Mouse (Mus musculus): ENCODE results near the gene Ehd2. TPM values are rescaled to one million over a fixed set of nuclear protein-coding genes. Genes with fewer than 3 reads are reported as not detected.

Gene Ehd2
- total and polyA plus RNA-seq, 3 experiments = 0.15 to 0.38 (median 0.33) TPM

GRCm38 (mm10) chr7:15954436-15954835 is 12.9 kb downstream of the Ehd2 start:
- Histone ChIP-seq H3K4me1 (ENCODE audit: insufficient read depth, low read depth, low read length) (peaks cover 31% of the 10 kb centered on the region), H3K36me3 (replicated peaks) (no peaks in the 10 kb centered on the region), H3K27me3 (ENCODE audit: insufficient read depth, low read length) (peaks cover 45% of the 10 kb centered on the region), H3K4me3 (ENCODE audit: low read depth, low read length) (no peak overlapping the region), H3K9me3 (replicated peaks) (peaks cover 3% of the 10 kb centered on the region)
- DNase-seq (ENCODE audit: low spot score) (no peak), ATAC-seq (ENCODE audit: extremely low read depth, insufficient number of reproducible peaks, low FRiP score, poor library complexity, severe bottlenecking) (no peak)
- TF ChIP-seq TAL1 (conservative IDR thresholded peaks at IDR 0.05; ENCODE audit: low read depth, low read length) (no peak), CTCF (IDR thresholded peaks at IDR 0.05; ENCODE audit: low read depth, low read length) (no peak), POLR2AphosphoS5 (IDR thresholded peaks at IDR 0.05; ENCODE audit: insufficient replicate concordance, low read depth, low read length) (no peak)

- ATAC-seq (ENCODE audit: extremely low read depth, insufficient number of reproducible peaks, low FRiP score, poor library complexity, severe bottlenecking) = no peak
- peaks cover 3% of the 10 kb centered on the region for H3K9me3 ChIP-seq (replicated peaks)
- H3K36me3 ChIP-seq (replicated peaks) = no peaks in the 10 kb centered on the region
- no peak overlapping the region for H3K4me3 ChIP-seq (ENCODE audit: low read depth, low read length)
- peaks cover 40% of the 10 kb centered on the region for H3K4me1 ChIP-seq (ENCODE audit: insufficient read depth, low read depth, low read length)
- H3K27me3 ChIP-seq (ENCODE audit: insufficient read depth, low read length) = peaks cover 45% of the 10 kb centered on the region
- TF ChIP-seq CTCF (IDR thresholded peaks at IDR 0.05; ENCODE audit: low read depth, low read length) (peak; percentile 32; the same call in 1 of the 2 replicates), GATA2 (IDR thresholded peaks at IDR 0.05; ENCODE audit: borderline replicate concordance, low read depth, low read length) (no peak)
- DNase-seq (ENCODE audit: low spot score) = no peak
These were observed 13.9 kb downstream of the Ehd2 start for GRCm38 (mm10) chr7:15953307-15954074.

- H3K4me1 ChIP-seq (ENCODE audit: insufficient read depth, low read depth, low read length) = peaks cover 51% of the 10 kb centered on the region
- H3K36me3 ChIP-seq (replicated peaks) = no peaks in the 10 kb centered on the region
- peaks cover 38% of the 10 kb centered on the region for H3K27me3 ChIP-seq (ENCODE audit: insufficient read depth, low read length)
- ATAC-seq (ENCODE audit: extremely low read depth, insufficient number of reproducible peaks, low FRiP score, poor library complexity, severe bottlenecking) (no peak), DNase-seq (ENCODE audit: low spot score) (no peak)
- no peak overlapping the region for H3K4me3 ChIP-seq (ENCODE audit: low read depth, low read length)
- TF ChIP-seq GATA2 (IDR thresholded peaks at IDR 0.05; ENCODE audit: borderline replicate concordance, low read depth, low read length) (no peak), CTCF (IDR thresholded peaks at IDR 0.05; ENCODE audit: low read depth, low read length) (no peak), POLR2AphosphoS5 (IDR thresholded peaks at IDR 0.05; ENCODE audit: insufficient replicate concordance, low read depth, low read length) (no peak), TAL1 (conservative IDR thresholded peaks at IDR 0.05; ENCODE audit: low read depth, low read length) (0 out of 2 replicates have a peak, but pooled peaks have one; percentile 17), GATA1 (IDR thresholded peaks at IDR 0.05; ENCODE audit: borderline replicate concordance, low read length) (no peak)
- H3K9me3 ChIP-seq (replicated peaks) = peaks cover 3% of the 10 kb centered on the region
These were observed 15.0 kb downstream of the Ehd2 start for GRCm38 (mm10) chr7:15952416-15952815.

GRCm38 (mm10) chr7:15950008-15950407 is 17.4 kb downstream of the Ehd2 start:
- Histone ChIP-seq H3K36me3 (replicated peaks) (peaks cover under 1% of the 10 kb centered on the region), H3K27me3 (ENCODE audit: insufficient read depth, low read length) (peaks cover 26% of the 10 kb centered on the region), H3K9me3 (replicated peaks) (peaks cover 3% of the 10 kb centered on the region), H3K4me3 (ENCODE audit: low read depth, low read length) (no peak overlapping the region), H3K4me1 (ENCODE audit: insufficient read depth, low read depth, low read length) (peaks cover 60% of the 10 kb centered on the region)
- ATAC-seq (ENCODE audit: extremely low read depth, insufficient number of reproducible peaks, low FRiP score, poor library complexity, severe bottlenecking) = no peak
- DNase-seq (ENCODE audit: low spot score) = no peak
- TF ChIP-seq GATA2 (IDR thresholded peaks at IDR 0.05; ENCODE audit: borderline replicate concordance, low read depth, low read length) (no peak), GATA1 (IDR thresholded peaks at IDR 0.05; ENCODE audit: borderline replicate concordance, low read length) (no peak), TAL1 (conservative IDR thresholded peaks at IDR 0.05; ENCODE audit: low read depth, low read length) (no peak), CTCF (IDR thresholded peaks at IDR 0.05; ENCODE audit: low read depth, low read length) (no peak), POLR2AphosphoS5 (IDR thresholded peaks at IDR 0.05; ENCODE audit: insufficient replicate concordance, low read depth, low read length) (no peak)

- Histone ChIP-seq H3K27me3 (ENCODE audit: insufficient read depth, low read length) (peaks cover 19% of the 10 kb centered on the region), H3K4me1 (ENCODE audit: insufficient read depth, low read depth, low read length) (peaks cover 60% of the 10 kb centered on the region), H3K9me3 (replicated peaks) (peaks cover 3% of the 10 kb centered on the region), H3K36me3 (replicated peaks) (peaks cover 7% of the 10 kb centered on the region), H3K4me3 (ENCODE audit: low read depth, low read length) (no peak overlapping the region; the same call in 1 of the 2 replicates)
- no peak for ATAC-seq (ENCODE audit: extremely low read depth, insufficient number of reproducible peaks, low FRiP score, poor library complexity, severe bottlenecking)
- DNase-seq (ENCODE audit: low spot score) = no peak
- TF ChIP-seq POLR2AphosphoS5 (IDR thresholded peaks at IDR 0.05; ENCODE audit: insufficient replicate concordance, low read depth, low read length) (no peak), GATA2 (IDR thresholded peaks at IDR 0.05; ENCODE audit: borderline replicate concordance, low read depth, low read length) (no peak), TAL1 (conservative IDR thresholded peaks at IDR 0.05; ENCODE audit: low read depth, low read length) (no peak), CTCF (IDR thresholded peaks at IDR 0.05; ENCODE audit: low read depth, low read length) (no peak), GATA1 (IDR thresholded peaks at IDR 0.05; ENCODE audit: borderline replicate concordance, low read length) (no peak)
These were observed 18.1 kb downstream of the Ehd2 start for GRCm38 (mm10) chr7:15949216-15949790.

GRCm38 (mm10) chr7:15948381-15948941 is 18.9 kb downstream of the Ehd2 start:
- DNase-seq (ENCODE audit: low spot score) (peak; percentile 87), ATAC-seq (ENCODE audit: extremely low read depth, insufficient number of reproducible peaks, low FRiP score, poor library complexity, severe bottlenecking) (peak; percentile 64)
- no peak for TF ChIP-seq TAL1 (conservative IDR thresholded peaks at IDR 0.05; ENCODE audit: low read depth, low read length)
- TF ChIP-seq POLR2AphosphoS5 (IDR thresholded peaks at IDR 0.05; ENCODE audit: insufficient replicate concordance, low read depth, low read length) = no peak
- TF ChIP-seq CTCF (IDR thresholded peaks at IDR 0.05; ENCODE audit: low read depth, low read length) = peak; percentile 76
- TF ChIP-seq GATA2 (IDR thresholded peaks at IDR 0.05; ENCODE audit: borderline replicate concordance, low read depth, low read length) = no peak
- no peak for TF ChIP-seq GATA1 (IDR thresholded peaks at IDR 0.05; ENCODE audit: borderline replicate concordance, low read length)
- H3K36me3 ChIP-seq (replicated peaks) = peaks cover 16% of the 10 kb centered on the region
- peaks cover 2% of the 10 kb centered on the region for H3K9me3 ChIP-seq (replicated peaks)
- peak overlapping the region; percentile 69; the same call in 1 of the 2 replicates for H3K4me3 ChIP-seq (ENCODE audit: low read depth, low read length)
- H3K4me1 ChIP-seq (ENCODE audit: insufficient read depth, low read depth, low read length) = peaks cover 68% of the 10 kb centered on the region
- peaks cover 17% of the 10 kb centered on the region for H3K27me3 ChIP-seq (ENCODE audit: insufficient read depth, low read length)
